Mouse (Mus musculus) gonadal fat pad, adult 2 months (tissue): ENCODE data around the gene Gata2. TPM values are rescaled to one million over a fixed set of nuclear protein-coding genes. Genes with fewer than 3 reads are reported as not detected.

ENCODE experiments used
- DNase-seq: peaks from one replicate; pipeline ENCODE4 v3.0.0-alpha.2; 2012; ENCODE audit warnings: low read depth
- polyA plus RNA-seq: library from polyadenylated mRNA; depleted of rRNA; stranded (reverse); fragments of >200 nt; gene quantifications from 2 replicates; pipeline ENCODE4 v1.2.3, GENCODE M21; 2012

Gene Gata2
- polyA plus RNA-seq, 1 experiment = 27.2 TPM

DNA sequence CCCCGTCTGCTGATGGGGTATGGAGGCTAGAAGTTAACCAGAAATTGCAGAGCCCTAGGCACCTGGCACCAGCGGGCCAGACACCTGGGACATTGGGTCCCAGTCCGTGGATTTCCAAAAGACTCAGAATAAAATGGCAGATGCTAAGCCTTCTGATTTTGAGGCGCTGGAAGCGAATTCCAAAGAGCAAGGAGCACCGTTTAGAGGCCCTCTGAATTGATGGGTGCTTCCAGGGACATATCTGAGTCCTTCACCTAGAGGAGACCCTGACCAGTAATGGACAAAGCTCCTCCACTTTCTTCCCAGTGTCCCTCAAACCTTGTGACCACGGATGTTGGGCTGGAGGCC, 1.3 kb downstream of the Gata2 start:
- no peak for DNase-seq

DNA sequence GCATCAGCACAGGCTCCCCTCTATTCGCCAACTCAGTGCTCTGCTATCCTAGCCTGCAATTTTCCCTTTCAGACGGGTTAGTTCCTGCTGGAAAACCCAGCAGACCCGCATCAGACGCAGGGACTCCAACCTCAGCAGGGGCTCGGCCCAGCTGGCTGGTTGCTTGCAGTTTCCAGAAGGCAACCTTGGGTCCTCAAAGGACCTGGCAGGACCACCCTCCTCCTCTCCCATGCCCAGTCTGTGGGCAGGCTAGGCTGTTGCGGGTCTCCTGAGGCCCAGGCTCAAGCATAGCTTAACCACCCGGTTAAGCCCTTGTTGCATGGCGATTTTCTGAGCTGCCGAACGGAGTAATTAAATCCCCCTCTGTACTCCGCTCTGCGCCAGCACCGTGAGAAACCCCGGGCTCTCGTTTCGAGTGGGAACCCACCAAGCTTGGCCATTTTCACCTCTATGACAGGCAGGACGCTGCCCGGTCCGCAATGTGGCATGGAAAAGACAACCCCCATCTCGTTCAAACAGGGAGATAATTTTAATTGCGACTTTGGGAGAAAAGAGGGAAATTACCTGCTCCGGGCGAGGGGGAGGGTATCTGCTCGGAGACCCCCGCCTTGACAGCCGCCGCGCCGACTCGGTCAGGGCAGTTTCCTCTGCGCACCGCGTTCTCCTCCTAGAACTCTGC, 2.5 kb downstream of the Gata2 start:
- no peak for DNase-seq

DNA sequence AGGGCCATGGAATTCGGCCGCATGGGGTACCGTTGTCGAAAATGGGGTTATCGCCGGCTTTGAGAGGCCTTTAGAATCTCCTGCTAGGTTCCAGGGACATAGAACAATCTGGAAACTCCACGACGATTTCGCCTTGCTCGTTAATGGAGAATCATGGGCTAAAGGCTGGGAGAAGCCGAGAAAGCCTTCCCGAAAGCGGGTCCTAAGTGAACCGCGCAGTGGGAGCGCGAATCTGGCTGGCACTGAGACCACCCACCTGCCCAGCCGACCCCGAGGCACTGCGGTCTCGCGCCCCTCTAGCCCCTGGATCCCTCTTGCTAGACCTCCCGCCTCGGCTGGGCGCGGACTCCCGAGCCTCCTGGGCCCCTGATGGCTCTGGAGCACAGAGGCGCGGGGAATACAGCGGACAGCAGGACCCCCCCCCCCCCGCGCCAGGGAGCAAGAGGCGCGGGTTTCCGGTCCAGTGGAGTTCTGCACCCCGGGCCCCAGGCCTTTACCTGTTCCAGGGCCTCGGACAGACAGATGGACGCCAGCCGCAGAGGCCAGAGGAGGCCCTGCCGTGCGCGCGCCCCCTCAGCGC, 3.1 kb downstream of the Gata2 start:
- DNase-seq = no peak

DNA sequence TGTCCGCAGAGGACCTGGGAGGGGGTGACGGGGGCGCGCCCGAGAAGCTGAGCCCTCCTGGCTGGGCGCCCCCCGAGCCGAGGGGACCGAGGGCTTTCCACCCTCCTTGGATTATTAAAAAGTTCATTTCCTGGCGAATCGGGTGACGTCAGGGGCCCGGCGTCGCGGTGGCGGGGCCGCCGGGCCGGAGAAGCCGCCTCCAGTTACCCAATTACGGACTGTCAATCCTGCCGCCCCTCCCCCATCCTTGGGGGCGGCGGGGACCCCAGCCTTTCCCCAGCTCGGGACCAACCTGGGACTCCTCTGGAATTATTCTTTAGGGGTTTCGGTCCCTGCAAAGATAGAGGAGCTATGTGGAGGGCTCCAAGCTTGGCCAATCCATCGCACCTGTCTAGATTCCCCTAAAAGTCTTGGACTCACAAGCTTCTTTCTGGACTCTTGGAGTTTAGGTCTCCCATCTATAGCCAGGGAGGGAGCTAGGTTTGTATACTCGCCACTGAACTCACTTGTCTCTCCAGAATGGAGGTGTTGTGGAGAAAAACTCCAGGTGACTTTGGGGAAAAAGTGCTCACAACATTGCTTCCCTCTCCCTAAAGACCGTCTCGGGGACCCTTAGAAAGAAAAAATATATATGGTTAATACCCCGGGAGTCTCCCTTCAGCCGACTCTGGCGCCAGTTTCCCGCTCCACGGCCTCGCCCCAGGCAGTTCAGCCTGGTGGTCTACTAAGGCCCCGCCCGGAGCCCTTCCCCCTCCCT, 3.8 kb downstream of the Gata2 start:
- no peak for DNase-seq

DNA sequence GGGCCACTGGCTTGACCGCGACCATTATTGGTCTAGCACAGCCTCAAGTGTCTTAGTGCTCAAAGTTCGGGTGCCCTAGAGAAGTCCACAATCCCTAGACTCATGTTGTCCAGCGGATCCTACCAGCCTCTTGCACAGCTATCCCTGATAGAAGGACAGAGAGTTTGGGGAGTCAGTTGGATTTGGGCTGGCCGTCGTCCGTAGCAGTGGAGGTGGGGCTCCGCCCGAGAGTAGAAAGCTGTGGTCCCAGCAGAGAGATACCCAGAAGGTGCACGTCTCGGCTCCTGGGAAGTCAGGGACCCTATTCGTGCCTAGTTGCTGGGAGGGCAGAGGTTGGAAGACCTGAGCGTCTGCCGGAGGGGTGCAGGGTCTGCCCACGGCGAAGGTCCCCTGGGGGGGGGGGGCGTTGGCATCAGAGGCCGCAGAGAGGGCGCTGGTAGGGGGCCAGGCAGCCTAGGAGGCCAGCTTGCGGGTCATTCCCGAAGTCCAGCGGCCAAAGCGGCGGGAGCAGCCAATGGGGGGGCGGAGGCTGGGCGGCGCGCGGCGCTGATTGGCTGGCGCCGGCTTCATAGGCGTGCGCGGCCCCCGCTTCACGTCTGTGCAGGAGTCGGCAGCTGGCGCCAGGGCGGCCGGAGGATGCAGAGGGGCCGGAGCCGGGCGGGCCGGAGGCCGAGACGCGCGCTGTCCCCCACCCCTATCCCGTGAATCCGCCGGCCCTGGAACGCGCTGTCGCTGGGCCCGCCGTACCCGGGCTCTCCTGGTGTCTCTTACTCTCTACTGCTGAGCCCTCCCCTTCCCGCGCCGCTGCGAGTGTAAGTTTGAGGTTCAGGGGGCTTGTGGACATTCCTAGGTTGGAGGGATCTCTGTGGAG, 4.6 kb downstream of the Gata2 start:
- no peak for DNase-seq

DNA sequence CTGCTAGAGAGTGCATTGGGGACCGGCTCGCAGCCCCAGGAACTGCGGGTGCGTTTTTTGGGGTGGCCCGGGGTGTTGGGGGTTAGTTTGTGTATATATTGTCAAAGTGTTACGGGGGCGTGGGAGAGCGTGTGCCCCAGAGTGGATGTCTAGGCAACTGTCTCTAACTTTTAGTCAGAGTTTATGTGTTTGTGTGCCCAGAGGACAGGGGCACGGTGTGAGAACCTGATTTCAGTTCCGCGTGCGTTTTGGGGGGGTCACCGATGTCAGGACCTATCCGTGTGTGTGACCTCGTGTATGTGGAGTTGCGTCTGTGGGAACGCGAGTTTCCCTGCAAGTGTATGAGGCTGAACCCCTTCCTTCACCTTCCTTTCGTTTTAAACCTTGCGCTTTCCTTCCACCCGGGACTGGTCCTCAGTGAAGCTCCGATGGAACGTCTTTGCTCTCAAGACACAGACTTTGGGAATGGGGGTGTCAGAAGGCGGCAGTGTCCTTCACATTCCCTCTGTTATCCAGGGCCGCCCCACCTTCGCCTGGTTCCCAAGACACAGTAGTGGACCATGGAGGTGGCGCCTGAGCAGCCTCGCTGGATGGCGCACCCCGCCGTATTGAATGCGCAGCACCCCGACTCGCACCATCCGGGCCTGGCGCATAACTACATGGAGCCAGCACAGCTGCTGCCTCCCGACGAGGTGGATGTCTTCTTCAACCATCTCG, 5.5 kb downstream of the Gata2 start:
- no peak for DNase-seq

DNA sequence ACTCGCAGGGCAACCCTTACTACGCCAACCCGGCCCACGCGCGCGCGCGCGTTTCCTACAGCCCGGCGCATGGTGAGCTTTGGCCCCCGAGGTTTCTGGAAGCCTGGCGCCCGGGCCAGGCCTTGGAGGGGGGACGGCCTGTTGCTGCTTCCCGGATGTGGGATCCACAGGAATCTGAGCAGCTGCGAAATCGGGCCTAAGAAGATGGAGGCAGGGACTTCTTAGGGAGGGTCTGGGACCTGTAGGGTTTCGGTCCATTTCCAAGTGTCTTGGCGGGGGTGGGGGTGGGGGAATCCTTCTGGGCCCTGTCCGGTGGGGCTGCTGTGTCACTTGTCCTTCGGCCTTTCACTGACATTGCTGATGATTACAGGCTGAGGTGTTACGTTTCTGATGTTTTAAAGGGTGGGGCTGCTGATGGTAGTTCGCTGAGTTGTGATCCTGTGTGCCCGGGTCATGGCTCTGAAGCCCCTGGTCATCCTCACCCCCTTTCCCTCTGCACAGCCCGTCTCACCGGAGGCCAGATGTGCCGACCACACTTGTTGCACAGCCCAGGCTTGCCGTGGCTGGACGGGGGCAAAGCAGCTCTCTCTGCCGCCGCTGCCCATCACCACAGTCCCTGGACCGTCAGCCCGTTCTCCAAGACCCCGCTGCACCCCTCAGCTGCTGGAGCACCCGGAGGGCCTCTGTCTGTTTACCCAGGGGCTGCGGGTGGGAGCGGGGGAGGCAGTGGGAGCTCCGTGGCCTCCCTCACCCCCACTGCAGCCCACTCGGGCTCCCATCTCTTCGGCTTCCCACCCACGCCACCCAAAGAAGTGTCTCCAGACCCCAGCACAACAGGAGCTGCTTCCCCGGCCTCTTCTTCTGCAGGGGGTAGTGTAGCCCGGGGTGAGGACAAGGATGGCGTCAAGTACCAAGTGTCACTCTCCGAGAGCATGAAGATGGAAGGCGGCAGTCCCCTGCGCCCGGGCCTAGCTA, 6.3 kb downstream of the Gata2 start:
- DNase-seq = no peak

DNA sequence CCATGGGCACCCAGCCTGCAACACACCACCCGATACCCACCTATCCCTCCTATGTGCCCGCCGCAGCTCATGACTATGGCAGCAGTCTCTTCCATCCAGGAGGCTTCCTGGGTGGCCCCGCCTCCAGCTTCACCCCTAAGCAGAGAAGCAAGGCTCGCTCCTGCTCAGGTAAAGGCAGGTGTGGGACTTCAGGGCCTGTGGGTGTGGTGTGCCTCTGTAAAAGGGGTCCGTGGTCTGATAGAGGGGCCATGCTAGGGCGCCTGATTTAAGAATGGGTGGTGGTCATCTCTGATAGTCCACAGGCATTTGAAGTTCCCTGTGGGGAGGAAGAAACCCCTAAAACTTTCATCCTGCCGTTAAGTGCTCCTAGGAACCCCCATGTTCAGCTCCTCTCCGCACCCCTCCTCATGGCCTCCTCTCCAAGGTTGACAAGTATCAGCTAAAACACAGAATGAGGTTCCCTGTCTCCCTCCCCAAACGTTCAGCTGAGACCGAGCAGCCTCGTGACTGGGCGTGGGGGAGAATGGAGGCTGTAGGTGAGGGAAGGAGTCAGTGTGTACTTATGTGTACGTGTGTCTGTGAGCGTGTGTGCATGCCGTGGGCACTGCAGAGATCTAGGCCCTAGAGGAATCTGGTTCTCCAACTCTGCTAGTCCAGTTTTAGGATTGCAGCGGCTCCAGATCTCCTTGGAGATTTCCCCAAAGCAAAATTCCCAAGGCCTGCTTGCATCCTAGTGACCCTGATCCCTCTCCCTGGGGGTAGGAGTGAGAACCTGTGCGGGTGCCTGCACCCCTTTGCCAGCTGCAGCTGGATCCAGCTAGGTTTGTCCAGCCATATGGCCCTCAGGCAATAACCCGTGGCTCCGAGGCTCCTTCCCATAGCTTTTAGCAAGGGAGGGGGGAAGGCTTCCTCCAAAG, 7.3 kb downstream of the Gata2 start:
- DNase-seq = no peak

DNA sequence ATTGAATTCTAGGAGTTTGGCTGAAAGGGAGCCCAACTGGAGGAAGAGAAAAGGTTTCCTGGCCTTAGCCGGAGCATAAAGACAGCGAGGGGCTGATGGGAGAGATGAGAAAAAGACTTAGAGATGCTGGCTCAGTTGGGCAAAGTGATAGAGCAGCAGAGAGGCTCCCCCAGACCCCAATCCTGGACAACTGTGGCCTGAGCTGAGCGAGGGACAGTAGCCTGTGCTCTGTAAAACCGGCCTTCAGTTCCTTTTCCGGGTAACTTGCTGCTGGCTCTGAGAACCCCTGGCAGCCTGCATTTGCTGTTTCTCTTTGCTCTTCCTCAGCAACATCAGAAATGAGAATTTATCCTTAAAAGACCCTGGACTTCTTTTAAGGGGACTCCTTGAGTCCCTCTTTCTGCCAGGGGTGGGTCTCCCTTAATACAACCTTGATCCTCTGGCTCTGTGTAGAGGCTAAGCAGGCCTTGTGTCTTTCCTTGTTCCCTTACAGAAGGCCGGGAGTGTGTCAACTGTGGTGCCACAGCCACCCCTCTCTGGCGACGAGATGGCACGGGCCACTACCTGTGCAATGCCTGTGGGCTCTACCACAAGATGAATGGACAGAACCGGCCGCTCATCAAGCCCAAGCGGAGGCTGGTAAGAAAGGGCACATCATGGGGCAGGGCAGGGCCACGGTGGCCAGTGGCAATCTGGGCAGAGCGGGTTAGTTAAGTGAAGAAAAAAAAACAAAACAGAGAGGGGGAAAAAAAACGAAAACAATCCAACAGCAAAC, 8.4 kb downstream of the Gata2 start:
- DNase-seq = no peak

DNA sequence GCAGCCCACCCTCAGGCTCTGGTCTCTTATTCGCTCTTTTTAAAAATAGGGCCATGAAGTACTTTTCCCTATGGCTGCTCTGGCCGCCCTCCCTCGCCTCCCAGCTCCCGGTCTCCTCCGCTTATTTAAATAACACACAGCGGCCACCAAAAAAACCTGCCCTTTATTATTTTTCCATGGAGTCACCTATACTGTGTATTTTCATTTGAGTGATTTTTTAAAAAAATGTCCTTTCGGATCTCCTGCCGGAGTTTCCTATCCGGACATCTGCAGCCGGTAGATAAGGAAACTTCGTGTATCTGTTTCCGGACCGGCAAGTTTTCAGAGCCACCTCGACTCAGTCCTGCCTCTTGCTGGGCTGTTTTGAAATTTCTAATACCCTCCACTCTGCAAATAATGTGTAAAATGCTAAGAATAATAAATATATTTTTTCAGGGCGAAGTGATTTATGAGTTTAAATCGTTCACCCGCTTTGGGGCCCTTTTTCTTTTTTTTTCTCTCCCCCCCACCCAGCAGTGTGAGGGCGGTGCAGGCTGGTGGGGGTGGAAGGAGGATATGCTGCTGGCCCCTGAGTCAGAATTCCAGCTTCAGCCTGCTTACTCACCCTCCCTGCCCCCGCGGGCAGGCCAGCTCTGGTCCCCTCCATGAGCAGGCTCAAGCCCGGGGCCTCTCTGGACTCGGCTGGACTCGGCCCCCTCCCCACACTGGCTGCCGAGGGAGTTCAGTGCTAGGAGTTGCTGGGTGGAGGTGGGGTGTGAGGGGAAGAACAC, 9.4 kb downstream of the Gata2 start:
- no peak for DNase-seq

DNA sequence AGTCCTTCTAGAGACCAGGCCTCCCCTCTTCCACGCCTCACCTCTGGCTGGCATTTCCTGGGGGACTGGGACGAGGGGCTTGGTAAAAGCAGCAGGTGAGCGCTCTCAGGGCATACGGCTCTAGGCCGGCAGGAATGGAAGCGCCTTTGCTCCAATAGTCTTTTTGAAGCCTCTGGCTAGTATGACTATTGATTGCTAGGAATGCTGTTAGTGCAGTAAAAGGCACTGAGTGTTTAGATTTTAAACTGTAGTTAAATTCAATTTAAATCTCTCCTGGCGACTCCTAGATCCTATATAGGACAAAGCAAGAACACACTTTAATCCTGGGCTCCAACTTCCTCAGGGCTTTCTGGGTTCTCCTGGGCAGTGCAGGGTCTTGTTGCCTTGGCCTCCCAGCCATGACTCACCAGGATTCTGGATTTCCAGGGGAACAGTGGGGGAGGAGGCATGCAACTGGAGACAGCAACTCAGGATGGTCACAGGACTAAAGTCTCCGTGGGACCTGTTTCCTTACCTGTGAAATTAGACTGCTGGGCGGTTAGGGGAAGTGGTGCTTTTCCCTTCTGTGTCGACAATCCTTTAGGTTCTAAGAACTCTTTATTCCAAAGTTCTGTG, 10.2 kb downstream of the Gata2 start:
- no peak for DNase-seq

DNA sequence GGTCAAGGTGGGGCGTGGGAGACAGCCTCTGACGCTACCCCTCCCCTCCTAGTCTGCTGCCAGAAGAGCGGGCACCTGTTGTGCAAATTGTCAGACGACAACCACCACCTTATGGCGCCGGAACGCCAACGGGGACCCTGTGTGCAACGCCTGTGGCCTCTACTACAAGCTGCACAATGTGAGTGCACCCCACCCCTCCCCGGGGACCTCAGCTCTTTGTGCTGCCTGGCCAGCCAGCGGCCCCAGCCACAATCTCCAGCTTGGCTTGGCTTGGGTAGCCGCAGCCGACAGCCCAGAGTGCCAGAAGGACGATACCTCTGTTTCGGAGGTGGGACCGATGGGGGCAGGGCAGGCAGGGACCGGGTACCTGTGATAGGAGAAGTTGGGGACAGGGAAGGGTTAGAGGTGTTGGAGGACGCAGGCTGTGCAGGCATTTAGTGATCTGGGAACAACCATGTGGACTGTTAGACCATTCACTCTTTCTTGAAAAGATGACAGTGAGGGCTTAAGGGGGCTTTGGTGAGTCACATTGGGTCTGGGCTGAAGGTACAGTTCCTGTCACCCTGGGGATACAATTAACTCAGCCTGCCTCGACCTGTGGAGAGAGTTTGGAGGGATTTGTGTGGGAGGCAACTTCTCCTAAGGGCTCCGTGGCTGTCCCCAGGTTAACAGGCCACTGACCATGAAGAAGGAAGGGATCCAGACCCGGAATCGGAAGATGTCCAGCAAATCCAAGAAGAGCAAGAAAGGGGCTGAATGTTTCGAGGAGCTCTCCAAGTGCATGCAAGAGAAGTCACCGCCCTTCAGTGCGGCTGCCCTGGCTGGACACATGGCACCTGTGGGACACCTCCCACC, 11.1 kb downstream of the Gata2 start:
- no peak for DNase-seq

DNA sequence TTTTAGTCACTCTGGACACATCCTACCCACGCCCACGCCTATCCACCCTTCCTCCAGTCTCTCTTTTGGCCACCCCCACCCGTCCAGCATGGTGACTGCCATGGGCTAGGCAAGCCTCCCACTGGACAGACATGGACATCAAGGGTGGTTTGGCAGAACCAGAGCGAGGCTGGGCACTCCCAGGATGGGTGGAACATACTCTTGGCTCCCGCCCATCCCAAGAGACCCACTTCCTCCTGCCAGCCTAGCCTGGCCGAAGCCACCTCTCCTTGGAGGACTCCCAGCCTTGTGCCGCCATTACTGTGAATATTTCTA, 11.7 kb downstream of the Gata2 start:
- no peak for DNase-seq

DNA sequence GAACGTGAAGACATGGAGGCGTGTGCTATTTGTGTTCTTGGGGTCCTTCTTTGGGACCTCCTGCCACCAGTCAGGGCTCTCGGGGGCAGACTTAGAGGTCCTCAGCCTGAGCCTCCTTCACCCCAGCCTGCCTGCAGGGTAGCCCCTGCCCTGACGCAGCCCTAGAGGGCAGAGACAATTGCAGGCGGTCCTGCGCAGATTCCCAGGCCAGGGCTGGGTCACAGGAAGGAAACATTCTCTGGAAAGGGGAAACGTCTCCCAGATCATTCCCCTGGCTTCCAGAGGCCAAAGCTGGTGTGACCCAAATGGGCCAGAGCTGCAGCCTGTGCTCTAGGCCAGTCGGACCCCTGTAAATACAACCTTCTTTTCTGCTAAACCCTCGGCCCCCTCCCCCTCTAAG, 12.2 kb downstream of the Gata2 start:
- DNase-seq = no peak

DNA sequence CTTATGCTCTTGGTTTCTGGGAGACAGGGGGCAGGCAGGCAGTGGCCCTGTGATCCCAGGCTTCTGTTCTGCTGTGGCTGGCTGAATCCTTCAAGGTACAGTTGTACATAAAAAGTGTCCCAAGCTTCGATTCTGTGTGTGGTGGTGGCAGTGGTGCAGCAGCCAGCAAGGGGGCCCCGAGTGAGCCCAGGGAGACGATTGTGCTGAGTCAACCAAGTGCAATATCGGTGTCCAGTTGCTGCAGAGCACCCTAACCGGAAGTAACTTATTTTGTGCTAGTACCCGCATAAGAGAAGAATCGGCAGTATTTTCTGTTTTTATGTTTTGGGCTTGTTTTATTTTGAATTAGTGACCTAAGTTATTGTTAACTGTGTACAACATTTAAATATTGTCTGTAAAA, 12.9 kb downstream of the Gata2 start:
- no peak for DNase-seq

DNA sequence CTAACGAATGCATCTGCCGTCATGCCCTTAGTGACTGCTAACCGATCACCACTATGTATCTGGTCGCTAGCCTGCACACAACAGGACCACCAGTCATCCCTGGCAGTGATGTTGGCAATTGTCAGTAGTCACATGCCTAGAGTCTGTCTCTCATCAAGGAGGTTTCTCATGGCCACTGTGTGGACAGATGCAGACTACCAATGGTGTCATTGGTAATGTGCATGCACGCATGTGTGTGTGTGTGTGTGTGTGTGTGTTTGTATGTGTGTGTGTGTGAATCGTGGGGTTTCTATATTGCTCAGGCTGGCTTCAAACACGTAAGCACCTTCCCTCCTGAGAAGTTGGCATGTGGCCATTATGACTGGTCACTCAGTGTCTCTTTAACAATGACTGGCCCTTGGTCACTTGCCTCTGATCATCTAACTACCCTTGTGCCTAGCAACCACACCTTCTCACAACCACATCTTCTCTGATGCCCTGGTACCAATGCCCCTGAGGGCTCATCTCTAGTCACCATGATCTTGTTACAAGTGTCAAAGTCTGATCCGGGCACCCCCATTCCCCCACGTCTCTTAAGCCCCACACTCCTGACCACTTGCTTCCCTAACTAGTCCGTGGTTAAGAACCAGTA, 13.8 kb downstream of the Gata2 start:
- DNase-seq = no peak
